Mouse (Mus musculus): ENCODE data around the gene Brd7.

DNA sequence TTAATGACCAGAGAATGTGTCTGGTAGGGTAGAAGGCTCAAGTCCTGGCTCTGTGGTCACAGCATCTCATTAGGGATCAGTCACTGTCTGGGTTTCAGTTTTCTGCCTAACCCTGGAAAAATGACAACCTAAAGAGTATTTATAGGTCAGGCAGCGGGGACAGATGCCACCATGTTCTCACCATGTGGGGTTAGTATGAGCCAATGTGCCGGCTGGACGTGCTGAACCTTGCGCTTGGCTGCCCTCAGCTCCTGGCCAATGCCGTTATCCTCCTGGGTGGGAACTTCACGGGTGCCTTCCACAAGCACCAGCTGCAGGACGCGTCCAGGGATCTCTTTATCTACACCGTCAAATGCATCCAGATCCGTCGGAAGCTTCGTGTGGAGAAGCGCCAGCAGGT lies 51.7 kb downstream of the Brd7 start:
- no peak for TF ChIP-seq CTCF (conservative IDR thresholded peaks at IDR 0.05; ENCODE audit: low read length)
- no peak for TF ChIP-seq NANOG (IDR thresholded peaks at IDR 0.05; ENCODE audit: borderline replicate concordance, low read length)
- TF ChIP-seq POU5F1 (IDR thresholded peaks at IDR 0.05; ENCODE audit: borderline replicate concordance, low read length) = no peak
